Mouse (Mus musculus) erythroblast, embryonic 14.5 days (primary cell): Measurements from ENCODE around the gene Enpp6.

Experiments
- GATA1 ChIP-seq: IDR thresholded peaks from 2 replicates; pipeline ENCODE4 v1.6.1; 2012; ENCODE audit warnings: low read length, inconsistent platforms, mixed read lengths
- TAL1 ChIP-seq: IDR thresholded peaks from 3 replicates; pipeline ENCODE4 v1.6.1; 2012; ENCODE audit warnings: low read length, inconsistent platforms, mixed read lengths

- TF ChIP-seq GATA1, result no peak
- no peak for TF ChIP-seq TAL1
Observed at GRCm38 (mm10) chr8:47128859-47129258, 142.2 kb downstream of the Enpp6 start.
